Mouse (Mus musculus): ENCODE results near the gene Plac1.
A peak's percentile ranks its signal among the peaks of the same experiment; 100 is the strongest.

Gene Plac1

DNA sequence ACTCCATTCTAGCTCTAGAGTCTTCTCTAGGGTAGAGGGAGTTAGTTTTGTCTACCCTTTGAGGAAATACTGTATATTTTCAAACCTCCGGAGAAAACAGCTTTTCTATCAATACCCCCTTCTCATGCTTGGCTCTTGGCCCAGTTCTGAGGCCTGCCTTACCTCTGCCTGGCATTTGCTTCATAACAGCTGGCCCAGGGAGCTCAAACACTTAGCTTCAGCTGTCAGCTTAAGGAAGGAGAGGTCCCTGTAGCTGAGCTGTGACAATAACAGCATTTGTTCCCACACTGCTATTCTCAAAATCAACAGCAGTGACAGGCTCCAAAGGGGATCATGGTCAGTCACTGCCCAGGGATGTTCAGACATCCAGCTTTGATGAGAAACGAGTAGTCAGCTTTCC lies 138.7 kb downstream of the Plac1 start:
- no peak for DNase-seq

GRCm38 (mm10) chrX:53099951-53100350 lies 140.0 kb downstream of the Plac1 start:
- no peak for DNase-seq

GRCm38 (mm10) chrX:53099266-53099665 lies 140.6 kb downstream of the Plac1 start:
- no peak for DNase-seq

GRCm38 (mm10) chrX:53098293-53098692 lies 141.6 kb downstream of the Plac1 start:
- DNase-seq, result no peak

- no peak for DNase-seq
Observed at GRCm38 (mm10) chrX:53097786-53098185, 142.1 kb downstream of the Plac1 start.

DNA sequence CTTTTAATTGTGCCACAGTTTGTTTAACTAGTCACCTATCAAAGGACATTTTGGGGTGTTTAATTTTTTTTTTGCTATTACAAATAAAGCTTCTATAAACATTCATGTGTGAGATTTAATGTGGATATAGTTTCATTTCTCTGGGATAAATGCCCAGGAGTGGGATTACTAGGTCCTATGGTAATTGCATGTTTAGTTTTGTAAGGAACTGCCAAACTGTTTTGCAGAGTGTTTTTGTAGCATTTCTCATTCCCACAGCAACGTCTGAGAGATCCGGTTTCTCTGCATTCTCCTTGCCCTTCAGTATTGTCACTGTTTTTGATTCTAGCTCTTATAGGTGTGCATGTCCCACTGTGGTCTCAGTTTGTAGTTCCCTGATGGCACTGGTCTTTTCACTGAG lies 146.5 kb downstream of the Plac1 start:
- no peak for DNase-seq

DNA sequence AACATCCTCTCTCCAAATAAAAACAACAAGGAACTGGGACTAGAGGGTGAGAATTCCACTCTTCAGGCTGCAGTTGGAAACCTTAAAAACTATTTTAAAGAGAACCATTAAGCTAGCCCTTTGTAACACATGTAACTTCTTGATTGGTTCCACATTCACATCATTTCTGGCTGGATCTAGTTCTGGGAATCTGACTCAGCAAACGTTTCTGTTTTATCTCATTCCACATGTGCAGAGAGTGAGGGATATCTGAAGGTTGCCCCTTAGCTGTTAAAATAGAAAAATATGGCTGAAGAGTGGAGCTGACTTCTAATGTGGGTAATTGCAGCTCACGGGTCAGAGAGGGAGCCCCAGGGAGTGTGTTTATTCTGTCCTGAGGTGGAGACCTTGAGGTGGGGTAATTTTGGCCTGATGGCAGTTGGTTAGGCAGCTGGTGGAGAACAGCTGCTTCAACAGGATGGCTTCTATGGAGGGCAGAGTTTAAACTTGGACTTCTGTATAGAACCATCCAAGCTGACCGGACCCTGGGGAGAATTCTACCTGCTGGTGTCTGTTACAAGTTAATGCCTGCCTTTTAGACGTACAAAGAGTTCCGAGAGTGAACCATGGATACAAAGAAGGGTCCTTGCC lies 151.1 kb downstream of the Plac1 start:
- no peak for DNase-seq

DNA sequence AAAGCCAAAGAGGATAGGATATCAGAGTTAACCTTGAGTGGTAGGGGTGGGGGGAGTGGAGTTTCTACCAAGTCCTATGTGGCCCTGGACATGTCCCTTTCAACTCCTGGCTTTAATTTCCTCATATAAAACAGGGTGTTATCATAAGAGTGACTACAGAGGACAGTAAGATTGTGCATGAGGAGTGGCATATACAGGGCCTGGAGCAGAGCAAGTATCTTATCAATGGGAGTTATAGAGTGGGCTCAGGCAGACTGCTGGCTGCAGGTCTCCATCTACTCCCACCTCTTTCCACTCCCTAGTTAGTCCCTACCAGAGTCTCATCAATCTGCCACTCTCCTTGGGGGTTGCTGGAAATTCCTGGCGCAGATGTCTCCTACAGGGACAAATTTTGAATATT lies 152.7 kb downstream of the Plac1 start:
- no peak for DNase-seq

DNA sequence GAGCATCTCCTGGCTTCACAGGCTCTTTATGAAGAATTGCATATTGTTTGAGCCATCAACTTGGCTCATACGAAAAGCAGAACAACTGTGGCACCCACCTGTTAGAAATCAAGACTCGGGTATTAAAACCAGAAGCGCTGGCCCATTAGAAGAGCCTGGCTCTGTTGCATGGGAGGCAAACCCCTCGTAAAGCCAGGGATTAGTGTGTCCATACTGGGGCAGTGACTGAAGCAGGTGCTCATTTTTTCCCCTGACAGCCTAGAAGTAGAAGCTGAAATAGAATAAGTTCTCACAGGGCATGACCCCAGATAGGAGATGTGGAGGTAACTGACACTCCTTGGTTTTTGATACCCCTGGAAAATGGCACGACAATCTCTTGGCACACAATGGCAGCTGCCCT lies 154.4 kb downstream of the Plac1 start:
- DNase-seq, result no peak

- no peak for DNase-seq
Observed at GRCm38 (mm10) chrX:53064406-53064805, 175.5 kb downstream of the Plac1 start.

DNA sequence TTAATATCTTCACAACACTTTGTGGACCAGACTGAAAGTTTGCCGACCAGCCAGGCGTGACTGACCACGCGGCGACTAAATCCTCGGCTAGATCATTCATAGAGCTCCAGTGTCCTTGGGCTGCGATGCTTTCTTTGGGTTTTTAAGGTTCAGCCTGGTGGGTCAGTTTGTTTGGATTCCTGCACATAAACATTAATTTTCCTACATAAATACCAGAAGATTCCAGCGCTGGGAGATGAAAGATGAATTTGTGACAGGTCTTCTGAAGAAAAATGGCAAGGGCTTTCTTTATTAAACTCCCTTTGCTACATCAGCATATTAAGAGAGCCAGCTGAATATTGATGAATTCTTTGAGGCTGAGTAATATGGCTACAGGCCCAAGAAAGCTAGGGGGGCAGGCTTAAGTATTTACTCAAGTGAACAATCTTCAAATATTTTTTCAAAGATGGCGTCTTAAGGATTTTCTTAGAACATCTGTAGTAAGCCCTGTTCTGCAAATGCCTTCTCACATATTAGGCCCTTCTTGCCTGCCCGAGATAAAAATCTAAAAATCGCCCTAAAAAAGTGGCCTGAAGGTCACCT lies 180.4 kb downstream of the Plac1 start:
- DNase-seq, result peak in 1 of 2 experiments; percentile 20

DNA sequence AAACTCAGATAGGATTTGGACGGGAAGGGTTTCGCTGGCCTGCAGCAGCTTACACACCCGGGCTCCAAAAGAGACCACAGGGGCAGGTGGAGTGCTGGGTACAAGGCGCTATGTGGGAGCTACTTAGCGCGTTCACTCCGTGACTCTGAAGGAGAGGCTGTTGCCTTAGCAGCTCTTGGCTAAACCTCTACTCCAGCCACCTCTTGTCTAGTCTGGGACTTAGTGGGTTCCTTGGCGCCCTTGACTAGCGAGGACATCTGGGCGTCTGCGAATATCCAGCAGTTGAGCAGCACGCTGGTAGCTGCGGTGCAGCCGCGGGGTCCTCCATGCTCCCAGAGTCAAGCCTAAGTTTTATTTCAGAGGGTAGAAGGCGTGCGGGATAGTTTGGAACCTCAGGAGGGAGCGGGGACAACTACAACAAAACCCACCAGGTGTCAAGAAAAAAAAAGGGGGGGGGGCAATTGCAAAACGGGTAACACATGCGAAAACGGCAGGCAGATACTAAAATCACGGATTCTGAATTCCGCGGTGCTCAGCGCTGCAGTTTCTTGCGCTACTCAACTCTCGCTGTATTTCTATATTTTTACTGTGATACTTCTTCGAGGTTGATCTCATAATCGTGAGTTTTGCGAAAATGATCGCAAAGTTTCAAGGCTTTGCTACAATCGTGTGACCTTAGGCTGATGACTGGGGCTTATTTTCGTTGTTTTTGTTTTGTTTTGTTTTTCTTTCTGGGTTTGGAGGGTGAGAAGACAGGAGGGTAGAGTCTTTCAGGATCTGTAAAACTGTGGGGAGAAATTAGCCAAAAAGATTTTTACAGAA lies 181.2 kb downstream of the Plac1 start:
- DNase-seq, result peak in 1 of 2 experiments; percentile 16

- DNase-seq, result no peak
Observed at GRCm38 (mm10) chrX:53057760-53058090, 182.2 kb downstream of the Plac1 start.

GRCm38 (mm10) chrX:53057054-53057759 lies 182.7 kb downstream of the Plac1 start:
- peak; percentile 93 to 97 for DNase-seq

DNA sequence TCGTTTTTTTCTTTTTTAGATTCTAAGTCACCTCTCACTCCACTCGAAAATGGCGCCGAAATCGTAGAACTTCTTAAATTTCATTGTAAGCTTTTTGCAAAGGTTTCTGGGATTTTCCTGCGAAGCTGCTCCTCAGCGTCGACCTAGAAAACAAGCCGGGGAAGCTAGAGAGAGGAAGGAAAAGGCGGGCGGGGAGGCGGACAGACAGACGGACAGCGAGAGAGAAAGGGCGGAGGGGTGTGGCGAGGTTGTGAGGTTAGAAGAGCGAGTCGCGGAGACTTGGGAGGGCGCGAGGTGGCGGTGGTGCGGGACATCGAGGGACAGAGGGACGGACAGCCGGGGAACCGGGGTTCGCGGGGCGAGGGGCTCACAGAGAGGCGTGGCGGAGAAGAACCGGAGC lies 183.3 kb downstream of the Plac1 start:
- peak; percentile 37 to 65 for DNase-seq

GRCm38 (mm10) chrX:53055771-53056170 lies 184.1 kb downstream of the Plac1 start:
- DNase-seq, result peak; percentile 7 to 27

DNA sequence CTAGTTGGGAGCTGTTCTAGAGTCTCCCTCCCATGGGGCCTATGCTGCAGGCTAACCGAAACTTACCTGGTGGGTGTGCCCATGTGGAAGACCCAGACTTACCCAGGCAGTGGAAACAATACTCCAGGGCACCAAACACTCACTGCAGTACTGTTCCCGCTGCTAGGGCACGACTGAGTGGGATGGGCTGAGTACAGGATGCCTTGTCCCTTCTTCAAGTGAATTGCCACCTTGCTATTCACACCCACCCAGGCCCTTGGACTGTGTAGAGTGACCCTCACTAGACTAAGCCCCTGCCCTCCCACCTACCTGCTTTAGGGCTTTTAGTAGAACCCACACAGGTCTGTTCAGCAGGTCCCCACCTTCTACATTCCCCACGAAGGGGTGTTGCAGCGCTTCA lies 186.0 kb downstream of the Plac1 start:
- no peak for DNase-seq

DNA sequence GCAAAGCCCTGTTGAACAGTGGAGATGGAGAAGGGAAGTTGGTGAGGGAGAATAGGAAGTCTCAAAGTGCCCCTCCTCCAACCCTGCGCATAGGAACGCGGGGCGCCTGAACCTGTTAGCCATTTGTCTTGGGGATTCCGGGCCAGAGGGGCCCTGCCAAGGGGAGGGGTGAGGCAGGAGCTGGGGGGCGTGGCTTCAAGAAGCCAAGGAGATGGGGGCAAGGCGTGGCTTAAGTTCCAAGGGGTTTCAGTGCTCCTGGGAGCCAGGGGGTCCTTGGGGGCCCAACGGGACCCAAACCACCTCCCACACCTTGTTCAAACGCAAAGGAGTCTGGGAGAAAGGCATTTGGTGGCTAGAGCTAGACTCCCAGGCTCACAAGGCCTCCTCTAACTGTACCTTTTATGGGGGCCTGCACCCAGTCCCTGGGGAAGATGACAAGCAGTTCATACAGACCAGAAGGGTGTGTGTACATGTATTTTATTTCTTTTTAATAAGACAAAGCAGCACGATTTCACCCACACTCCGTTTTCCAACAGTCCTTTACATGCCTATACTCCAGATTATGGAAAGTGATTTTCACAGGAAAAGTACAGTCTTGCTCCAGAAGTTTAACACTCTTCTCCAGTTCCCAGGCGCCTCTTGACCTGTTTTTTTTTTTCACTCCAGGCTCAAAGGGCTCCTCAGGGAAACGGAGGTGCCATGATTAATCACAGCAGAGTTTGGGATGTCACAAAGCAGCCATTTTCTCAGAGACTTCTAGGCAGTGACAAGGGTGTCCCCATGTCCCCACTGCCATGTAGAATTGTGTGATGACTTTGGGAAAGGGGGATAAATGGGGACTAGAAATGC lies 187.0 kb downstream of the Plac1 start:
- DNase-seq, result peak; percentile 23 to 35

GRCm38 (mm10) chrX:53050353-53050752 lies 189.6 kb downstream of the Plac1 start:
- DNase-seq, result no peak

DNA sequence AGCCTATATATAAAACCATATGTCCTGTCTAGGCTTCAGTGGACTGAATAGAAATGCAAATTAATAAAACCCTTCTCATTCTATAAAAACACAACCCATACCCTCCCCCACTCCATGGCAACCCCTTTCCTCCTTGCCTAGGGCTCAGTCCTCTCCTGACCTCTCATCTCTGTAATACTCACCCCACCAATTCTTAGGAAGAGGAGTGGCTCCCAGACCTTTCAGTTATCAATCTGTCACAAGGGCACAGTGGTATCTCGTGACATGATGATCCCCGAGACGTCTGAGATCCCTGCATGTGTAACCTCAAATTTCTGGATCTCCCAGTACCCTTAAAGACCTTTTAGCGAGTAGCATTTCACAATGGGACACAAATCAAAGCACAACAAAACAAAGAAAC lies 190.7 kb downstream of the Plac1 start:
- no peak for DNase-seq

DNA sequence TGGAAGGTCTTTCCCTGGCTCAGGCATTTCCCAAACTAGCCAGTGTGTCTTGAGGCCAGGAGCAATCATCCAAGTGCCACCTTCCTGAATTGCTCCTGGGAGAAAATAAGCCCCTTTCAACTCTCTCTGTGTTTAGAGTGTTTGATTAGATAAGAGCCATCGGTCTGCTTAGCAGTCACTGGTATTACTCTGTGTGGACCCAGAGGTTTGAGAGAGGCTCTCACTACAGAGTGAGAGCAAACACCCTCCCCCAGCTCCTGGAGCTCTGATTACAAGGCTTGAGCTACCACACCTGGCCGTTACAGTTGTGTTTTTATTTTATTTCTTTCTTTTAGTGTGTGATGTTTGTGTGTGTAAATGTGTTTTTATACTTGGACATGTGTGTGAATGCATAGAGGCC lies 193.0 kb downstream of the Plac1 start:
- DNase-seq, result no peak

DNA sequence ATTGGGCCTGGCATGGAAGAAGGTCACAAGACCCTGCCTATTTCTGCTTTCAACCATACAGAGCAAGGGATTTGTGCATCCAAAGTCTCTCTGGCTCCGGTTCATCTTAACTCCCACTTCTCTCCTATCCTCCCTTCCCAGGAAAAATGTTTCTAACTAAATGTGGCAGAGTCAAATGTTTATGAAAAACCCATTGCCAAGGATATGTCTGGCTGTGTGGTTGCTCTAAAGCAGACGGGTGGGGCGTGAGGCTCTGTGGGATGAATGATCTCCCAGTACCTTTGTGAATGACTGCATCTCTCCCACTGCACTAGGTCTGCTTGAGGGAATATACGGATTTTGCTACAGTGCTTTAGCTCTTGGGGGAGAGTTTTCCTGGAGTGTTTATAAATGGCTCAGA lies 193.9 kb downstream of the Plac1 start:
- DNase-seq, result no peak

All from kidney, postnatal 36 days (tissue).